Mouse (Mus musculus) liver, embryonic 15.5 days (tissue): ENCODE data around the gene Psmb11. TPM values are rescaled to one million over a fixed set of nuclear protein-coding genes. Genes with fewer than 3 reads are reported as not detected.

ENCODE experiments used
- ATAC-seq: fragments of 200-750 bp; cut with Nextera tagmentation; 2 replicates; pipeline ENCODE4 v1.8.0; 2017; ENCODE audit warnings: moderate number of reproducible peaks, mild to moderate bottlenecking, moderate library complexity; ENCODE audit not compliant: insufficient read depth
- H3K27ac ChIP-seq: fragments of 300-500 bp; sonication (generic); replicated peaks from 2 replicates; pipeline ENCODE4 v1.5.1; 2015; ENCODE audit warnings: mild to moderate bottlenecking, inconsistent platforms
- H3K27me3 ChIP-seq: fragments of 300-500 bp; sonication (generic); 2 replicates; pipeline ENCODE4 v1.6.1; 2015; ENCODE audit warnings: mild to moderate bottlenecking, inconsistent platforms
- H3K36me3 ChIP-seq: fragments of 300-500 bp; sonication (generic); replicated peaks from 2 replicates; pipeline ENCODE4 v1.6.1; 2015; ENCODE audit warnings: moderate library complexity, mild to moderate bottlenecking, inconsistent platforms
- H3K4me1 ChIP-seq: fragments of 300-500 bp; sonication (generic); replicated peaks from 2 replicates; pipeline ENCODE4 v1.6.1; 2015; ENCODE audit warnings: inconsistent platforms
- H3K4me2 ChIP-seq: fragments of 300-500 bp; sonication (generic); 2 replicates; pipeline ENCODE4 v1.6.1; 2015; ENCODE audit warnings: moderate library complexity, mild to moderate bottlenecking, inconsistent platforms
- H3K4me3 ChIP-seq: fragments of 300-500 bp; sonication (generic); replicated peaks from 2 replicates; pipeline ENCODE4 v1.5.1; 2015; ENCODE audit warnings: mild to moderate bottlenecking, inconsistent platforms
- H3K9ac ChIP-seq: fragments of 300-500 bp; sonication (generic); 2 replicates; pipeline ENCODE4 v1.6.1; 2015; ENCODE audit warnings: moderate library complexity, mild to moderate bottlenecking, inconsistent platforms
- H3K9me3 ChIP-seq: fragments of 300-500 bp; sonication (generic); replicated peaks from 2 replicates; pipeline ENCODE4 v1.6.1; 2016; ENCODE audit warnings: inconsistent platforms
- WGBS: fragments of 180-500 bp; shearing (Covaris S2); methylation state at CpG from one replicate; pipeline ENCODE4 v1.1.7; 2015; ENCODE audit warnings: mixed read lengths; ENCODE audit not compliant: insufficient replicate concordance; 5-methylcytosine and 5-hydroxymethylcytosine counted together
- polyA plus RNA-seq: library from polyadenylated mRNA; unstranded; fragments of >200 nt; fragmentation: Nextera tagmentation; extraction: Ambion mirVana; gene quantifications from 2 replicates; pipeline ENCODE4 v1.2.1, GENCODE M21; 2015

Psmb11 gene
- polyA plus RNA-seq, 1 experiment from 2014 or later = not detected

GRCm38 (mm10) chr14:54582536-54582935, 38.7 kb upstream of the Psmb11 start:
- no peak overlapping the region for H3K4me3 ChIP-seq
- ATAC-seq = peak; percentile 63
- H3K27ac ChIP-seq = peak overlapping the region; percentile 2; the same call in 1 of the 2 replicates
- peaks cover 25% of the 10 kb centered on the region for H3K4me1 ChIP-seq
- H3K4me2 ChIP-seq = no peak overlapping the region
- WGBS = 68% methylated on average over 9 of the region's 9 CpGs
- H3K27me3 ChIP-seq = peaks cover 25% of the 10 kb centered on the region
- H3K9ac ChIP-seq = no peak overlapping the region
- H3K36me3 ChIP-seq = no peaks in the 10 kb centered on the region
- H3K9me3 ChIP-seq = no peaks in the 10 kb centered on the region

- no peaks in the 10 kb centered on the region for H3K36me3 ChIP-seq
- no peak for ATAC-seq
- no peak overlapping the region for H3K27ac ChIP-seq
- H3K4me2 ChIP-seq = no peak overlapping the region
- peaks cover 12% of the 10 kb centered on the region for H3K4me1 ChIP-seq
- H3K4me3 ChIP-seq = no peak overlapping the region
- no peak overlapping the region for H3K9ac ChIP-seq
- 42% methylated on average over 7 of the region's 7 CpGs for WGBS
- H3K9me3 ChIP-seq = no peaks in the 10 kb centered on the region
- peaks cover 12% of the 10 kb centered on the region for H3K27me3 ChIP-seq
Observed at GRCm38 (mm10) chr14:54583681-54584338, 37.4 kb upstream of the Psmb11 start.

GRCm38 (mm10) chr14:54591056-54591455, 30.2 kb upstream of the Psmb11 start:
- H3K36me3 ChIP-seq = peaks cover 13% of the 10 kb centered on the region
- ATAC-seq = no peak
- no peak overlapping the region for H3K4me2 ChIP-seq
- H3K9me3 ChIP-seq = no peaks in the 10 kb centered on the region
- WGBS = 85% methylated on average over 16 of the region's 16 CpGs
- H3K9ac ChIP-seq = no peak overlapping the region
- H3K4me1 ChIP-seq = peaks cover 11% of the 10 kb centered on the region; the same call in 1 of the 2 replicates
- H3K27me3 ChIP-seq = no peaks in the 10 kb centered on the region
- H3K27ac ChIP-seq = no peak overlapping the region
- no peak overlapping the region for H3K4me3 ChIP-seq

GRCm38 (mm10) chr14:54592319-54592934, 28.8 kb upstream of the Psmb11 start:
- peaks cover 11% of the 10 kb centered on the region; the same call in 1 of the 2 replicates for H3K4me1 ChIP-seq
- 30% methylated on average over 10 of the region's 10 CpGs for WGBS
- no peaks in the 10 kb centered on the region for H3K9me3 ChIP-seq
- H3K36me3 ChIP-seq = peaks cover 13% of the 10 kb centered on the region
- no peak for ATAC-seq
- H3K27ac ChIP-seq = 0 out of 2 replicates have a peak overlapping the region, but pooled peaks have one; percentile 12
- H3K27me3 ChIP-seq = no peaks in the 10 kb centered on the region
- no peak overlapping the region for H3K9ac ChIP-seq
- no peak overlapping the region for H3K4me2 ChIP-seq
- H3K4me3 ChIP-seq = no peak overlapping the region

GRCm38 (mm10) chr14:54594055-54594454, 27.2 kb upstream of the Psmb11 start:
- Histone ChIP-seq H3K4me3 (no peak overlapping the region), H3K4me2 (no peak overlapping the region), H3K36me3 (peaks cover 13% of the 10 kb centered on the region), H3K9me3 (no peaks in the 10 kb centered on the region), H3K9ac (no peak overlapping the region), H3K4me1 (peaks cover 11% of the 10 kb centered on the region; the same call in 1 of the 2 replicates), H3K27me3 (no peaks in the 10 kb centered on the region), H3K27ac (no peak overlapping the region)
- WGBS = 74% methylated on average over 3 of the region's 3 CpGs
- no peak for ATAC-seq

DNA sequence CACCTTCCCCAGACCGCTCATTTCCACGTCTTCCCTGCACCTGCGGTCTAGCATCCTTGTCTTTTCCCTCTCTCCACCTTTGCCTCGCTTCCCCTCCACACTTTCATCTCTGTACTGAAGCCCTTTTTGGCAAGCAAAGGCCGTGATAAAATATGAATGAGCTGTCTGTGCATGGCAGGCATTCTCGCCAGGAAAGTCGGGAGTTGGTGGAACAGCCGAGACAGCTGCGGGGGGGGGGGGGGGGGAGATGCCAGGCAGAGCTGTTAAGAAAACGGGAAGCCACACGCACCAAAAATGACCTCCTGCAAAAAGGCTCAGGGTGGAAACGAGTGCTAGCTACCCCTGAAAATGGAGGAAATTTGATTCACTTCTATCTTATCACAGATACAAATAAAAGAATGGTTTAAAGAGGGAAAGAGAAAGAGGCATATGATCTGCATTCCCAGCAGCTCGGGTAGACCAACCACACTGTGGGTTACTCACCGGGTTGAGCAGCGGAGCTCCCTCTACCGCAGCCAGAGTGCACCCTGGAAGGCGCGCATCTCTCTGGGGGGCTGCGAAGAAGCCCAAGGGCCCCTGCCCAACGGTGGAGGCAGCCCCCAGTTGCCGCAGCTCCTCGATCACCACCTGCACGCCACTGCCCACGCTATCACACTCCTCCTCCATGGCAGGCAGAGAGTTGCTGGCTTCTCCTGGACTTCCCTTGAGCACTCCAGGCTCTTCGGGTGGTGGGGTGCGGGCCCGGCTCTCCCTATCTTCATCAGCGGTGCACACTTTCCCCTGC, 26.4 kb upstream of the Psmb11 start:
- ATAC-seq = no peak
- H3K4me2 ChIP-seq = no peak overlapping the region
- peaks cover 11% of the 10 kb centered on the region; the same call in 1 of the 2 replicates for H3K4me1 ChIP-seq
- no peak overlapping the region for H3K27ac ChIP-seq
- H3K36me3 ChIP-seq = peaks cover 13% of the 10 kb centered on the region
- no peak overlapping the region for H3K4me3 ChIP-seq
- WGBS = 72% methylated on average over 28 of the region's 28 CpGs
- H3K9me3 ChIP-seq = no peaks in the 10 kb centered on the region
- no peaks in the 10 kb centered on the region for H3K27me3 ChIP-seq
- no peak overlapping the region for H3K9ac ChIP-seq

GRCm38 (mm10) chr14:54597084-54597483, 24.1 kb upstream of the Psmb11 start:
- whole genome bisulfite sequencing = 57% methylated on average over 7 of the region's 7 CpGs
- H3K4me3 ChIP-seq = no peak overlapping the region
- no peaks in the 10 kb centered on the region for H3K9me3 ChIP-seq
- no peak overlapping the region for H3K9ac ChIP-seq
- peaks cover 13% of the 10 kb centered on the region for H3K36me3 ChIP-seq
- H3K27ac ChIP-seq = no peak overlapping the region
- peaks cover 12% of the 10 kb centered on the region for H3K4me1 ChIP-seq
- H3K27me3 ChIP-seq = no peaks in the 10 kb centered on the region
- no peak for ATAC-seq
- no peak overlapping the region for H3K4me2 ChIP-seq

GRCm38 (mm10) chr14:54601601-54602000, 19.6 kb upstream of the Psmb11 start:
- Histone ChIP-seq H3K9ac (no peak overlapping the region), H3K4me3 (no peak overlapping the region), H3K4me2 (no peak overlapping the region), H3K27ac (peak overlapping the region; percentile 97), H3K27me3 (no peaks in the 10 kb centered on the region), H3K36me3 (no peaks in the 10 kb centered on the region), H3K9me3 (no peaks in the 10 kb centered on the region), H3K4me1 (peaks cover 40% of the 10 kb centered on the region)
- ATAC-seq = no peak
- WGBS = 48% methylated on average over 2 of the region's 2 CpGs

DNA sequence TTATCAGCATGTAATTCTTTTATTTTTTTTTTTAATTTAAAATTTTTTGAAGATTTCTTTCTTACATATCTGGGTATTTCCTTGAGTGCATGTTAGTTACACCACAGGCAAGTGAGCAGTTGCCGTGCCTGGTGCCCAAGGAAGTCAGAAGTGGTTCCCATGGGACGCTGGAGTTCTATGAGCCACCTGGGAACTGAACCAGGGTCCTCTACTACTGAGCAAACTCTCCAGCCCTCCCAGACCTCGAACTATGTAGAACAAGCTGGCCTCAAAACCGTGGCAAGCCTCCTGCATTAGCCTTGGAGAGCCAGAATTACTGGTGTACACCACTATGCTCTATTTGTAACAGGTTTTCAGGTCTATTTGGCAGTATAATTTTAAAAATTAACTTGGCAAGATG, 18.6 kb upstream of the Psmb11 start:
- H3K4me1 ChIP-seq = peaks cover 40% of the 10 kb centered on the region
- no peaks in the 10 kb centered on the region for H3K9me3 ChIP-seq
- no peaks in the 10 kb centered on the region for H3K36me3 ChIP-seq
- no peaks in the 10 kb centered on the region for H3K27me3 ChIP-seq
- peak overlapping the region; percentile 86 for H3K4me3 ChIP-seq
- H3K4me2 ChIP-seq = peak overlapping the region; percentile 94
- H3K9ac ChIP-seq = peak overlapping the region; percentile 91
- no peak for ATAC-seq
- WGBS = 25% methylated on average over 4 of the region's 4 CpGs
- H3K27ac ChIP-seq = peak overlapping the region; percentile 97

- Histone ChIP-seq H3K36me3 (no peaks in the 10 kb centered on the region), H3K27ac (peak overlapping the region; percentile 97), H3K27me3 (no peaks in the 10 kb centered on the region), H3K9ac (peak overlapping the region; percentile 91), H3K4me2 (peak overlapping the region; percentile 94), H3K9me3 (no peaks in the 10 kb centered on the region), H3K4me1 (peaks cover 40% of the 10 kb centered on the region), H3K4me3 (peak overlapping the region; percentile 86)
- ATAC-seq = peak; percentile 99
- under 1% methylated on average over 46 of the region's 46 CpGs for WGBS
Observed at GRCm38 (mm10) chr14:54603038-54603654, 18.1 kb upstream of the Psmb11 start.

GRCm38 (mm10) chr14:54603686-54604085, 17.5 kb upstream of the Psmb11 start:
- Histone ChIP-seq H3K9me3 (no peaks in the 10 kb centered on the region), H3K27ac (peak overlapping the region; percentile 97), H3K27me3 (no peaks in the 10 kb centered on the region), H3K4me3 (peak overlapping the region; percentile 86), H3K9ac (no peak overlapping the region), H3K4me2 (peak overlapping the region; percentile 94), H3K36me3 (no peaks in the 10 kb centered on the region), H3K4me1 (peaks cover 40% of the 10 kb centered on the region)
- WGBS = 79% methylated on average over 8 of the region's 8 CpGs
- no peak for ATAC-seq
